Mouse (Mus musculus) ES-E14 (cell line): ENCODE data around the gene Plod3.

Experiments
- CHD2 ChIP-seq: IDR thresholded peaks from 2 replicates; pipeline ENCODE4 v1.6.1; 2014; ENCODE audit warnings: mild to moderate bottlenecking, low read depth, low read length, inconsistent platforms
- HCFC1 ChIP-seq: IDR thresholded peaks from 2 replicates; pipeline ENCODE4 v1.6.1; 2012; ENCODE audit warnings: low read length, inconsistent platforms, borderline replicate concordance; ENCODE audit not compliant: insufficient read depth
- ZC3H11A ChIP-seq: IDR thresholded peaks from 2 replicates; pipeline ENCODE4 v1.6.1; 2012; ENCODE audit warnings: low read depth, mild to moderate bottlenecking, inconsistent platforms, low read length, borderline replicate concordance
- ZNF384 ChIP-seq: IDR thresholded peaks from 2 replicates; pipeline ENCODE4 v1.6.1; 2012; ENCODE audit warnings: low read depth, low read length, inconsistent platforms

GRCm38 (mm10) chr5:137028561-137029272, 41.9 kb downstream of the Plod3 start:
- TF ChIP-seq CHD2 (no peak), HCFC1 (no peak), ZC3H11A (no peak), ZNF384 (no peak)
